Mouse (Mus musculus): ENCODE data around the gene Ptprn2. TPM values are rescaled to one million over a fixed set of nuclear protein-coding genes. Genes with fewer than 3 reads are reported as not detected.
A peak's percentile ranks its signal among the peaks of the same experiment; 100 is the strongest.

The Ptprn2 gene
- polyA plus RNA-seq, 1 experiment from 2014 or later: 0.25 TPM

- no peak overlapping the region for H3K4me2 ChIP-seq
- no peaks in the 10 kb centered on the region for H3K27me3 ChIP-seq
- ATAC-seq (ENCODE audit: insufficient number of reproducible peaks, insufficient read depth, low FRiP score, low TSS enrichment, low read depth): no peak
- H3K4me1 ChIP-seq (replicated peaks): no peaks in the 10 kb centered on the region
- no peaks in the 10 kb centered on the region for H3K36me3 ChIP-seq
- H3K4me3 ChIP-seq (replicated peaks): no peak overlapping the region
- no peak overlapping the region for H3K27ac ChIP-seq
- H3K9ac ChIP-seq (replicated peaks): no peak overlapping the region
- H3K9me3 ChIP-seq: peaks cover 10% of the 10 kb centered on the region; the same call in 1 of the 2 replicates
- 90% methylated on average over 3 of the region's 3 CpGs for WGBS
Observed at GRCm38 (mm10) chr12:117318229-117318628, 832.7 kb downstream of the Ptprn2 start.

GRCm38 (mm10) chr12:117323017-117323416, 837.5 kb downstream of the Ptprn2 start:
- ATAC-seq (ENCODE audit: insufficient number of reproducible peaks, insufficient read depth, low FRiP score, low TSS enrichment, low read depth): no peak
- Histone ChIP-seq H3K4me2 (no peak overlapping the region), H3K4me1 (replicated peaks) (no peaks in the 10 kb centered on the region), H3K27ac (no peak overlapping the region), H3K27me3 (no peaks in the 10 kb centered on the region), H3K9ac (replicated peaks) (no peak overlapping the region), H3K36me3 (no peaks in the 10 kb centered on the region), H3K4me3 (replicated peaks) (no peak overlapping the region), H3K9me3 (no peaks in the 10 kb centered on the region)
- WGBS: 88% methylated on average over 3 of the region's 3 CpGs

MicroRNAs within 50 kb of the gene (microRNA counts, 519-probe panel; counts per million panel counts)
- not detected for microRNA mmu-miR-153

Small RNAs within 50 kb of the gene (microRNA-seq; reads per million reads assigned to microRNA genes)
- 38.8 reads per million, percentile 40 among the genes with 10 or more reads in this experiment for gene Mir153

Other genes with a start within 250 kb of the Ptprn2 start
- 24.7 and 25.9 TPM in 2 replicates for gene Wdr60, start 222.7 kb upstream of the Ptprn2 start, polyA plus RNA-seq (2016; fragmentation: Nextera tagmentation; extraction: Ambion mirVana)
- not detected in 2 replicates for gene Gm11027, start 210.3 kb upstream of the Ptprn2 start, polyA plus RNA-seq (2016; fragmentation: Nextera tagmentation; extraction: Ambion mirVana)
- gene Esyt2, start 204.5 kb upstream of the Ptprn2 start, polyA plus RNA-seq (2016; fragmentation: Nextera tagmentation; extraction: Ambion mirVana): 19.0 and 21.3 TPM in 2 replicates
- 47.4 and 53.0 TPM in 2 replicates for gene Ncapg2, start 80.3 kb upstream of the Ptprn2 start, polyA plus RNA-seq (2016; fragmentation: Nextera tagmentation; extraction: Ambion mirVana)

All from limb, embryonic 12.5 days (tissue).